In the genomic region with DNA sequence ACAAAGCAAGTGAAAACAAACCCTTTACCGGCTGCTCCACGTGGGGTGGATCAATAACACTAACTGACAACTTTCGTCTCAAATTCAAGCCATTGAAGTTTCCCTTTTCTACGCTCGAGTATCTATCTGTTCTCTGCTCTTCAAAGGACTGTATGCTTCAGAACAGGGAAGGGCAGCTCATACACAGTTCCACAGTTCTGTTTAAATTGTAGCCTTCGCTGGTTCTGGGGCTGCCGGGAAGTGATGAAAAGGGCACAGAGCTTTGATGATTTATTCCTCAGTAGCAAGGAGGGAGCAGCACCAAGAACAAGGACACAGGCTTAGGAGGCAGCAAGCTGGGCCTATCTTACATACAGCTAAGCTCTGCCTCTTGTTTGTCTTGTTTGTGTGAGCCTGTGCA, we compare ENCODE assay signal across 23 mouse cellular contexts.
A peak's percentile ranks its signal among the peaks of the same experiment; 100 is the strongest.
DNase-seq lines count a peak whose midpoint lies in the region; ATAC-seq and TF ChIP-seq lines count a peak whose summit lies in the region.
"Had no signal": no experiment of that assay in that cellular context is flagged by ENCODE, and none has a peak within 500 bp of the region (broad histone marks: within the 10 kb centered on the region; RNA-seq: fewer than 3 reads in every experiment).

No protein-coding gene starts in this region.

- 33% methylated on average over 7 of the region's 7 CpGs for WGBS in lung, embryonic 14.5 days

- no peak overlapping the region for H3K4me3 ChIP-seq in lung, embryonic 14.5 days (ENCODE audit: low read depth, low read length)
- H3K4me3 ChIP-seq: embryonic facial prominence, embryonic 13.5 days; forebrain, embryonic 13.5 days; gastrocnemius, adult 2 months; heart, embryonic 13.5 days; hindbrain, embryonic 15.5 days had no signal

- H3K27ac ChIP-seq in lung, embryonic 14.5 days (ENCODE audit: low read depth) = no peak overlapping the region
- H3K27ac ChIP-seq: embryonic facial prominence, embryonic 13.5 days; forebrain, embryonic 13.5 days; gastrocnemius, adult 2 months; heart, embryonic 13.5 days; hindbrain, embryonic 15.5 days had no signal

- H3K9ac ChIP-seq in lung, embryonic 14.5 days = no peak overlapping the region
- H3K9ac ChIP-seq: embryonic facial prominence, embryonic 13.5 days; forebrain, embryonic 13.5 days; heart, embryonic 13.5 days; hindbrain, embryonic 15.5 days had no signal

- H3K9me3 ChIP-seq in lung, embryonic 14.5 days (ENCODE audit: low read depth, low read length) = no peaks in the 10 kb centered on the region
- H3K9me3 ChIP-seq: embryonic facial prominence, embryonic 13.5 days; forebrain, embryonic 13.5 days; G1E; heart, embryonic 13.5 days; hindbrain, embryonic 15.5 days had no signal

- H3K4me2 ChIP-seq in lung, embryonic 14.5 days = no peak overlapping the region
- H3K4me2 ChIP-seq: embryonic facial prominence, embryonic 13.5 days; forebrain, embryonic 13.5 days; heart, embryonic 13.5 days; hindbrain, embryonic 15.5 days had no signal

- peak; percentile 13 to 66 for DNase-seq in adrenal gland, adult (ENCODE audit: inconsistent age in 2 of 2, low spot score in 1 of 2)
- no peak for DNase-seq in adrenal gland, postnatal 25 days
- DNase-seq in lung, embryonic 14.5 days = peak; percentile 4
- no peak for DNase-seq in lung, postnatal 14 days
- DNase-seq in R1 (ENCODE audit: low read depth, low spot score) = peak; percentile 3
- DNase-seq in brain, adult 2 months (ENCODE audit: low read depth, low spot score) = peak; percentile 12
- DNase-seq in gastrocnemius, postnatal 10 days = no peak
- no peak for DNase-seq in layer of hippocampus, postnatal 25 days (ENCODE audit: extremely low spot score in 1 of 2, low spot score in 1 of 2)
- DNase-seq: B cell, adult 2 months; cerebellum, adult 11 months; cerebellum, adult 8-10 months; cerebellum, postnatal 14 days; gastrocnemius, adult 2 months; gastrocnemius, postnatal 36 days; heart, adult 11 months; heart, postnatal 36 days had no signal

- H3K4me1 ChIP-seq in lung, embryonic 14.5 days (ENCODE audit: insufficient read depth) = no peaks in the 10 kb centered on the region
- H3K4me1 ChIP-seq: embryonic facial prominence, embryonic 13.5 days; forebrain, embryonic 13.5 days; heart, embryonic 13.5 days; hindbrain, embryonic 15.5 days had no signal

- H3K36me3 ChIP-seq in lung, embryonic 14.5 days (ENCODE audit: insufficient read depth) = no peaks in the 10 kb centered on the region
- H3K36me3 ChIP-seq: embryonic facial prominence, embryonic 13.5 days; G1E; heart, embryonic 13.5 days; hindbrain, embryonic 15.5 days had no signal

- H3K27me3 ChIP-seq in lung, embryonic 14.5 days (ENCODE audit: insufficient read depth, low read length) = no peaks in the 10 kb centered on the region
- H3K27me3 ChIP-seq: embryonic facial prominence, embryonic 13.5 days; forebrain, embryonic 13.5 days; heart, embryonic 13.5 days; hindbrain, embryonic 15.5 days had no signal

- ATAC-seq in lung, embryonic 14.5 days (ENCODE audit: insufficient read depth) = no peak
- ATAC-seq: CD4-positive, CD25-positive, alpha-beta regulatory T cell, adult 4 months; forebrain, embryonic 13.5 days; intestine, embryonic 16.5 days had no signal

- no peak for TF ChIP-seq CTCF in lung, embryonic 14.5 days (IDR thresholded peaks at IDR 0.05; ENCODE audit: low read depth)

Comparison
In these comparisons a context has a peak if more than half of its experiments do, and no peak if none do; other contexts are left out.
1. DNase-seq: peak in adrenal gland, adult (2 of 2), lung, embryonic 14.5 days (single experiment), R1 (single experiment) and brain, adult 2 months (single experiment); none in adrenal gland, postnatal 25 days (single experiment), lung, postnatal 14 days (single experiment), gastrocnemius, postnatal 10 days (single experiment) and layer of hippocampus, postnatal 25 days (0 of 2).